Mouse (Mus musculus) CH12.LX (cell line): ENCODE data around the gene Zdhhc8. TPM values are rescaled to one million over a fixed set of nuclear protein-coding genes. Genes with fewer than 3 reads are reported as not detected.

Experiments used
- DNase-seq: peaks from one replicate; pipeline ENCODE4 v3.0.0-alpha.2; 2013; ENCODE audit errors: extremely low read depth
- H3K27ac ChIP-seq: 2 replicates; pipeline ENCODE4 v1.5.1; 2012; ENCODE audit warnings: low read depth, mild to moderate bottlenecking, control low read depth, moderate library complexity; ENCODE audit not compliant: insufficient read depth
- H3K27me3 ChIP-seq: replicated peaks from 2 replicates; pipeline ENCODE3; 2012; ENCODE audit warnings: inconsistent platforms
- H3K36me3 ChIP-seq, 2 experiments: replicated peaks in 1 of 2; 2 replicates each; pipeline versions ENCODE3 to v1.6.1; 2012; ENCODE audit warnings: inconsistent platforms in 1 of 2, low read length in 1 of 2, mild to moderate bottlenecking in 1 of 2, mixed read lengths in 1 of 2, moderate library complexity in 1 of 2; ENCODE audit not compliant: control insufficient read depth in 1 of 2, insufficient read depth in 1 of 2
- H3K4me1 ChIP-seq, 2 experiments: 2 replicates each; pipeline ENCODE4 v1.6.1; 2012; ENCODE audit warnings: inconsistent platforms in 1 of 2, moderate library complexity in 1 of 2; ENCODE audit not compliant: insufficient read depth in 2 of 2, control insufficient read depth in 1 of 2
- H3K4me2 ChIP-seq: 2 replicates; pipeline ENCODE4 v1.6.1; 2012; ENCODE audit warnings: low read depth, mild to moderate bottlenecking, control low read depth; ENCODE audit not compliant: poor library complexity, insufficient read depth, severe bottlenecking
- H3K4me3 ChIP-seq, 3 experiments: fragments of 150-350 bp in 1 of 3; sonication (generic) in 1 of 3; replicated peaks in 1 of 3; 2 replicates each; pipeline versions ENCODE3 to v1.5.1; 2011 to 2012; ENCODE audit warnings: low read depth in 2 of 3, low read length in 2 of 3, mild to moderate bottlenecking in 2 of 3, moderate library complexity in 2 of 3, control low read depth in 1 of 3, improper control_type of control experiment in 1 of 3, inconsistent platforms in 1 of 3, mixed read lengths in 1 of 3; ENCODE audit not compliant: poor library complexity in 1 of 3
- H3K79me2 ChIP-seq: replicated peaks from 2 replicates; pipeline ENCODE4 v1.6.1; 2012; ENCODE audit warnings: mild to moderate bottlenecking, moderate library complexity; ENCODE audit not compliant: control insufficient read depth, poor library complexity, insufficient read depth, severe bottlenecking; ENCODE audit errors: extremely low read depth
- H3K9ac ChIP-seq: 2 replicates; pipeline ENCODE4 v1.6.1; 2012; ENCODE audit warnings: low read depth, mild to moderate bottlenecking, control low read depth, moderate library complexity; ENCODE audit not compliant: insufficient read depth
- H3K9me3 ChIP-seq: replicated peaks from 2 replicates; pipeline ENCODE3; 2012; ENCODE audit warnings: low read length, inconsistent platforms, mixed read lengths
- BHLHE40 ChIP-seq: IDR thresholded peaks from 2 replicates; pipeline ENCODE4 v1.6.1; 2011; ENCODE audit warnings: mild to moderate bottlenecking, low read depth, low read length, improper control_type of control experiment
- CHD1 ChIP-seq: IDR thresholded peaks from 2 replicates; pipeline ENCODE4 v1.6.1; 2012; ENCODE audit warnings: low read depth, low read length, improper control_type of control experiment, inconsistent platforms
- CHD2 ChIP-seq: IDR thresholded peaks from 2 replicates; pipeline ENCODE4 v1.6.1; 2011; ENCODE audit warnings: low read length, improper control_type of control experiment
- CTCF ChIP-seq, 2 experiments: IDR thresholded peaks in 1 of 2; conservative IDR thresholded peaks in 1 of 2; 2 replicates each; pipeline ENCODE4 v1.5.1; 2011 to 2012; ENCODE audit warnings: low read depth in 2 of 2, low read length in 2 of 2, improper control_type of control experiment in 1 of 2, inconsistent platforms in 1 of 2, mild to moderate bottlenecking in 1 of 2, moderate library complexity in 1 of 2
- E2F4 ChIP-seq: IDR thresholded peaks from 2 replicates; pipeline ENCODE4 v1.6.1; 2011; ENCODE audit warnings: low read depth, low read length, improper control_type of control experiment; ENCODE audit not compliant: insufficient replicate concordance
- ELF1 ChIP-seq: IDR thresholded peaks from 2 replicates; pipeline ENCODE4 v1.6.1; 2014; ENCODE audit warnings: low read depth, mild to moderate bottlenecking, inconsistent platforms, low read length, improper control_type of control experiment
- EP300 ChIP-seq: IDR thresholded peaks from 2 replicates; pipeline ENCODE4 v1.6.1; 2011; ENCODE audit warnings: low read length, improper control_type of control experiment
- GABPA ChIP-seq: IDR thresholded peaks from 2 replicates; pipeline ENCODE4 v1.6.1; 2012; ENCODE audit warnings: low read depth, low read length, improper control_type of control experiment, inconsistent platforms; ENCODE audit not compliant: insufficient replicate concordance
- HCFC1 ChIP-seq: IDR thresholded peaks from 2 replicates; pipeline ENCODE4 v1.6.1; 2012; ENCODE audit warnings: low read depth, mild to moderate bottlenecking, inconsistent platforms, low read length, improper control_type of control experiment
- IRF4 ChIP-seq: IDR thresholded peaks from 2 replicates; pipeline ENCODE4 v1.6.1; 2014; ENCODE audit warnings: low read depth, mild to moderate bottlenecking, inconsistent platforms, low read length, improper control_type of control experiment
- JUN ChIP-seq: IDR thresholded peaks from 2 replicates; pipeline ENCODE4 v1.6.1; 2011; ENCODE audit warnings: low read depth, mild to moderate bottlenecking, low read length, improper control_type of control experiment, moderate library complexity; ENCODE audit not compliant: insufficient read depth
- JUND ChIP-seq: conservative IDR thresholded peaks from 2 replicates; pipeline ENCODE4 v1.6.1; 2011; ENCODE audit warnings: low read depth, low read length, improper control_type of control experiment
- KAT2A ChIP-seq: IDR thresholded peaks from 2 replicates; pipeline ENCODE4 v1.6.1; 2012; ENCODE audit warnings: low read length, improper control_type of control experiment, inconsistent platforms; ENCODE audit not compliant: insufficient replicate concordance
- MAFK ChIP-seq: IDR thresholded peaks from 2 replicates; pipeline ENCODE4 v1.6.1; 2011; ENCODE audit warnings: low read length, improper control_type of control experiment; ENCODE audit not compliant: insufficient replicate concordance
- MAX ChIP-seq: IDR thresholded peaks from 2 replicates; pipeline ENCODE4 v1.6.1; 2011; ENCODE audit warnings: low read length, improper control_type of control experiment
- MEF2A ChIP-seq: IDR thresholded peaks from 2 replicates; pipeline ENCODE4 v1.6.1; 2014; ENCODE audit warnings: low read depth, mild to moderate bottlenecking, inconsistent platforms, low read length, improper control_type of control experiment, borderline replicate concordance
- MXI1 ChIP-seq: IDR thresholded peaks from 2 replicates; pipeline ENCODE4 v1.6.1; 2011; ENCODE audit warnings: mild to moderate bottlenecking, low read depth, low read length, improper control_type of control experiment
- MYC ChIP-seq: IDR thresholded peaks from 2 replicates; pipeline ENCODE4 v1.6.1; 2011; ENCODE audit warnings: low read depth, mild to moderate bottlenecking, improper control_type of control experiment, low read length
- NELFE ChIP-seq: IDR thresholded peaks from 2 replicates; pipeline ENCODE4 v1.6.1; 2011; ENCODE audit warnings: low read depth, low read length, improper control_type of control experiment
- NRF1 ChIP-seq: IDR thresholded peaks from 2 replicates; pipeline ENCODE4 v1.6.1; 2014; ENCODE audit warnings: low read depth, mild to moderate bottlenecking, inconsistent platforms, low read length, improper control_type of control experiment, moderate library complexity
- PAX5 ChIP-seq: IDR thresholded peaks from 2 replicates; pipeline ENCODE4 v1.6.1; 2012; ENCODE audit warnings: low read length, inconsistent platforms, mixed read lengths
- POLR2A ChIP-seq: IDR thresholded peaks from 2 replicates; pipeline ENCODE4 v1.6.1; 2011; ENCODE audit warnings: low read depth, mild to moderate bottlenecking, improper control_type of control experiment, low read length
- POLR2AphosphoS2 ChIP-seq: IDR thresholded peaks from 2 replicates; pipeline ENCODE4 v1.6.1; 2011; ENCODE audit warnings: low read depth, low read length, improper control_type of control experiment
- RAD21 ChIP-seq: IDR thresholded peaks from 2 replicates; pipeline ENCODE4 v1.6.1; 2011; ENCODE audit warnings: low read depth, mild to moderate bottlenecking, low read length, improper control_type of control experiment, moderate library complexity
- RCOR1 ChIP-seq: conservative IDR thresholded peaks from 2 replicates; pipeline ENCODE4 v1.6.1; 2012; ENCODE audit warnings: low read depth, mild to moderate bottlenecking, inconsistent platforms, low read length, improper control_type of control experiment
- SIN3A ChIP-seq: IDR thresholded peaks from 2 replicates; pipeline ENCODE4 v1.6.1; 2012; ENCODE audit warnings: low read length, improper control_type of control experiment, inconsistent platforms
- SMC3 ChIP-seq: IDR thresholded peaks from 2 replicates; pipeline ENCODE4 v1.6.1; 2011; ENCODE audit warnings: low read depth, low read length, improper control_type of control experiment
- TBP ChIP-seq: conservative IDR thresholded peaks from 2 replicates; pipeline ENCODE4 v1.6.1; 2011; ENCODE audit warnings: low read depth, low read length, improper control_type of control experiment
- TCF12 ChIP-seq: IDR thresholded peaks from 2 replicates; pipeline ENCODE4 v1.6.1; 2014; ENCODE audit warnings: low read depth, mild to moderate bottlenecking, inconsistent platforms, low read length, improper control_type of control experiment
- UBTF ChIP-seq: IDR thresholded peaks from 2 replicates; pipeline ENCODE4 v1.6.1; 2012; ENCODE audit warnings: low read depth, mild to moderate bottlenecking, inconsistent platforms, low read length, improper control_type of control experiment, moderate library complexity
- USF1 ChIP-seq: IDR thresholded peaks from 2 replicates; pipeline ENCODE4 v1.6.1; 2014; ENCODE audit warnings: low read depth, mild to moderate bottlenecking, inconsistent platforms, low read length, improper control_type of control experiment
- ZC3H11A ChIP-seq: IDR thresholded peaks from 2 replicates; pipeline ENCODE4 v1.6.1; 2012; ENCODE audit warnings: low read depth, mild to moderate bottlenecking, inconsistent platforms, low read length, improper control_type of control experiment
- ZKSCAN1 ChIP-seq: IDR thresholded peaks from 2 replicates; pipeline ENCODE4 v1.6.1; 2012; ENCODE audit warnings: low read depth, inconsistent platforms, low read length, improper control_type of control experiment, borderline replicate concordance
- ZMIZ1 ChIP-seq: IDR thresholded peaks from 2 replicates; pipeline ENCODE4 v1.6.1; 2012; ENCODE audit warnings: low read depth, mild to moderate bottlenecking, inconsistent platforms, low read length, improper control_type of control experiment
- dilution Hi-C: fragments of 300-500 bp; cut with MboI; formaldehyde crosslinking; loops from 2 replicates; pipeline ENCODE4 v1.14.3; 2020; ENCODE audit warnings: low sequenced_read_pairs; ENCODE audit not compliant: extremely low pct_unique_long_range_greater_than_20kb, extremely low pct_ligation_motif_present
- in situ Hi-C: fragments of 300-500 bp; cut with MboI; formaldehyde crosslinking; loops from 3 replicates; pipeline ENCODE4 v1.14.3; 2019; ENCODE audit warnings: low sequenced_read_pairs, low pct_ligation_motif_present, low pct_unique_long_range_greater_than_20kb, mixed read lengths
- polyA plus RNA-seq: library from polyadenylated mRNA; unstranded; fragments of >175 nt; gene quantifications from 2 replicates; pipeline ENCODE4 v1.2.1, GENCODE M21; 2012; ENCODE audit warnings: low read depth; ENCODE audit not compliant: insufficient read length
- total RNA-seq, 2 experiments: library from RNA; depleted of rRNA; stranded (reverse); fragments of 300-350 nt in 1 of 2; fragments of >200 nt in 1 of 2; gene quantifications; 2 replicates each; pipeline ENCODE4 v1.2.3; 2012 to 2014

The Zdhhc8 gene
- total and polyA plus RNA-seq, 3 experiments, result 3.2 to 15.2 (median 10.3) TPM

- DNase-seq, result peak; percentile 77
- H3K4me1 ChIP-seq, result peaks cover 16 to 51% of the 10 kb centered on the region in 2 experiments
These were observed 14.5 kb upstream of the Zdhhc8 start for GRCm38 (mm10) chr16:18249364-18249967.

GRCm38 (mm10) chr16:18248433-18249363 lies 13.8 kb upstream of the Zdhhc8 start, which contains the start of the genes Trmt2a and Ranbp1:
TSS of gene Trmt2a (plus strand) at chr16:18248679.
TSS of gene Ranbp1 (minus strand) at chr16:18248732.
- Histone ChIP-seq H3K27ac (peak within 1 kb of the TSS; percentile 69), H3K4me3 (peak within 1 kb of the TSS; percentile 78 to 93 (median 82)), H3K36me3 (peaks cover 61 to 77% of the 10 kb centered on the region in 2 experiments), H3K9me3 (no peaks in the 10 kb centered on the region), H3K4me1 (peaks cover 16 to 54% of the 10 kb centered on the region in 2 experiments), H3K27me3 (no peaks in the 10 kb centered on the region), H3K9ac (peak within 1 kb of the TSS; percentile 93), H3K79me2 (peaks cover 68% of the 10 kb centered on the region), H3K4me2 (peak within 1 kb of the TSS; percentile 97)
- in situ Hi-C loops (no loop called here), dilution Hi-C loops (no loop called here)
- peak; percentile 100 for DNase-seq
- TF ChIP-seq TCF12 (peak; percentile 94), GABPA (peak; percentile 79), POLR2AphosphoS2 (peak; percentile 96), KAT2A (peak; percentile 99), IRF4 (peak; percentile 85), NELFE (peak; percentile 98), HCFC1 (peak; percentile 93), NRF1 (peak; percentile 97), RAD21 (no peak), ELF1 (peak; percentile 99), RCOR1 (peak; percentile 83), CHD2 (peak; percentile 98), ZC3H11A (no peak), POLR2A (peak; percentile 93), SIN3A (peak; percentile 98), MXI1 (peak; percentile 94), SMC3 (no peak), ZMIZ1 (0 out of 2 replicates have a peak, but pooled peaks have one; percentile 93)

More at GRCm38 (mm10) chr16:18249364-18249967, 14.5 kb upstream of the Zdhhc8 start:
- Histone ChIP-seq H3K36me3 (peaks cover 63 to 77% of the 10 kb centered on the region in 2 experiments), H3K9me3 (no peaks in the 10 kb centered on the region), H3K27me3 (no peaks in the 10 kb centered on the region), H3K27ac (peak overlapping the region; percentile 69), H3K4me3 (peak overlapping the region; percentile 76 to 84 (median 78)), H3K4me2 (peak overlapping the region; percentile 94), H3K9ac (peak overlapping the region; percentile 93), H3K79me2 (peaks cover 63% of the 10 kb centered on the region)
- dilution Hi-C loops (no loop called here), in situ Hi-C loops (no loop called here)
- TF ChIP-seq UBTF (no peak), JUN (no peak), TCF12 (no peak), E2F4 (no peak), MAX (peak; percentile 66; the same call in 1 of the 2 replicates), CTCF (conservative IDR thresholded peaks at IDR 0.05 in 1 of 2, IDR thresholded peaks at IDR 0.05 in 1 of 2; ENCODE audit: low read depth in 2 of 2, low read length in 2 of 2) (no peak), KAT2A (no peak), GABPA (no peak), POLR2A (peak; percentile 27; the same call in 1 of the 2 replicates), BHLHE40 (no peak), POLR2AphosphoS2 (no peak; the same call in 1 of the 2 replicates), SMC3 (no peak), MEF2A (no peak), NELFE (no peak), MYC (peak; percentile 83), SIN3A (0 out of 2 replicates have a peak, but pooled peaks have one; percentile 23), ZKSCAN1 (peak; percentile 37; the same call in 1 of the 2 replicates), NRF1 (no peak), ELF1 (no peak), TBP (0 out of 2 replicates have a peak, but pooled peaks have one; percentile 10), RCOR1 (no peak), USF1 (no peak), EP300 (no peak), CHD2 (no peak), CHD1 (no peak), MAFK (no peak), PAX5 (no peak), JUND (no peak), HCFC1 (no peak)
